Mouse (Mus musculus) adrenal gland, adult 2 months (tissue): ENCODE data around the gene Eaf2. TPM values are rescaled to one million over a fixed set of nuclear protein-coding genes. Genes with fewer than 3 reads are reported as not detected.
A peak's percentile ranks its signal among the peaks of the same experiment; 100 is the strongest.

Experiments used
- DNase-seq: peaks from one replicate; pipeline ENCODE4 v3.0.0; 2021
- long read RNA-seq: library from polyadenylated mRNA; stranded (forward); transcript quantifications from one replicate; pipeline ENCODE4 v2.0.0, GENCODE M21; 2021
- polyA plus RNA-seq: library from polyadenylated mRNA; depleted of rRNA; stranded (reverse); fragments of >200 nt; gene quantifications from 2 replicates; pipeline ENCODE4 v1.2.3, GENCODE M21; 2012; rRNA removed
- total RNA-seq, 2 experiments: library from RNA; stranded (reverse); gene quantifications; 2 replicates each; pipeline ENCODE4 v1.2.3; 2021

Gene Eaf2
- total RNA-seq (1 to 10 TPM; 1.4 to 1.8 TPM), polyA plus RNA-seq (not detected in 2 replicates)
- long read RNA-seq, partial matches to known transcripts, result 0 of 1 reads
- long read RNA-seq, other reads (novel, unspliced or antisense), result 1 of 1 reads

- peak; percentile 96 for DNase-seq
These were observed at the start of gene Eaf2, which contains the start of gene Golgb1 for GRCm38 (mm10) chr16:36874583-36875275. TSS of gene Eaf2 (minus strand) at chr16:36875003. TSS of gene Golgb1 (plus strand) at chr16:36875140.

- peak; percentile 48 for DNase-seq
These were observed 49.5 kb upstream of the Eaf2 start for GRCm38 (mm10) chr16:36924312-36924711.

GRCm38 (mm10) chr16:36921980-36922379, 47.2 kb upstream of the Eaf2 start:
- no peak for DNase-seq

GRCm38 (mm10) chr16:36921067-36921613, 46.3 kb upstream of the Eaf2 start:
- DNase-seq, result no peak

- no peak for DNase-seq
These were observed 45.6 kb upstream of the Eaf2 start for GRCm38 (mm10) chr16:36920410-36920809.

- DNase-seq, result no peak
These were observed 43.7 kb upstream of the Eaf2 start for GRCm38 (mm10) chr16:36918505-36918904.

- DNase-seq, result no peak
These were observed 39.4 kb upstream of the Eaf2 start for GRCm38 (mm10) chr16:36914195-36914594.

GRCm38 (mm10) chr16:36912311-36912710, 37.5 kb upstream of the Eaf2 start:
- no peak for DNase-seq

GRCm38 (mm10) chr16:36911909-36912308, 37.1 kb upstream of the Eaf2 start:
- DNase-seq, result no peak

- DNase-seq, result peak; percentile 65
These were observed 28.4 kb upstream of the Eaf2 start for GRCm38 (mm10) chr16:36903156-36903555.

- DNase-seq, result no peak
These were observed 21.9 kb upstream of the Eaf2 start for GRCm38 (mm10) chr16:36896712-36897111.

GRCm38 (mm10) chr16:36893317-36893716, 18.5 kb upstream of the Eaf2 start:
- DNase-seq, result no peak

GRCm38 (mm10) chr16:36891415-36891814, 16.6 kb upstream of the Eaf2 start:
- no peak for DNase-seq

GRCm38 (mm10) chr16:36890559-36890958, 15.8 kb upstream of the Eaf2 start:
- DNase-seq, result no peak

GRCm38 (mm10) chr16:36887546-36887945, 12.7 kb upstream of the Eaf2 start:
- DNase-seq, result peak; percentile 27

GRCm38 (mm10) chr16:36885912-36886311, 11.1 kb upstream of the Eaf2 start:
- DNase-seq, result no peak

- no peak for DNase-seq
These were observed 10.1 kb upstream of the Eaf2 start for GRCm38 (mm10) chr16:36884881-36885280.

- no peak for DNase-seq
These were observed 8.0 kb upstream of the Eaf2 start for GRCm38 (mm10) chr16:36882737-36883343.

GRCm38 (mm10) chr16:36877316-36877715, 2.5 kb upstream of the Eaf2 start:
- no peak for DNase-seq

GRCm38 (mm10) chr16:36875276-36875851, 561 bp upstream of the Eaf2 start:
- DNase-seq, result no peak

- DNase-seq, result no peak
These were observed 5.4 kb downstream of the Eaf2 start for GRCm38 (mm10) chr16:36869442-36869841.

GRCm38 (mm10) chr16:36863585-36863984, 11.2 kb downstream of the Eaf2 start:
- no peak for DNase-seq

GRCm38 (mm10) chr16:36851202-36851601, 23.6 kb downstream of the Eaf2 start:
- no peak for DNase-seq
